Mouse (Mus musculus): Measurements from ENCODE around the gene Rcor2.

GRCm38 (mm10) chr19:7317716-7318115, 50.6 kb downstream of the Rcor2 start:
- TF ChIP-seq CTCF (IDR thresholded peaks at IDR 0.05; ENCODE audit: control insufficient read depth, insufficient read depth, insufficient replicate concordance, low read depth, low read length) (no peak), POLR2A (IDR thresholded peaks at IDR 0.05; ENCODE audit: control insufficient read depth, low read depth, low read length) (no peak)
